Mouse (Mus musculus) ovary, adult 2 months (tissue): Measurements from ENCODE around the gene Cd96. TPM values are rescaled to one million over a fixed set of nuclear protein-coding genes. Genes with fewer than 3 reads are reported as not detected.

ENCODE experiments used
- polyA plus RNA-seq: library from polyadenylated mRNA; depleted of rRNA; stranded (reverse); fragments of >200 nt; gene quantifications from 2 replicates; pipeline ENCODE4 v1.2.3, GENCODE M21; 2012; rRNA removed

Gene Cd96
- polyA plus RNA-seq, result 0.07 TPM in 2 replicates

GRCm38 (mm10) chr16:46120020-46120419, at the start of gene Cd96:
TSS of gene Cd96 (minus strand) at chr16:46120251.

GRCm38 (mm10) chr16:46154832-46155231, 34.8 kb upstream of the Cd96 start, which contains the start of gene Gm4737:
TSS of gene Gm4737 (minus strand) at chr16:46155077.

DNA sequence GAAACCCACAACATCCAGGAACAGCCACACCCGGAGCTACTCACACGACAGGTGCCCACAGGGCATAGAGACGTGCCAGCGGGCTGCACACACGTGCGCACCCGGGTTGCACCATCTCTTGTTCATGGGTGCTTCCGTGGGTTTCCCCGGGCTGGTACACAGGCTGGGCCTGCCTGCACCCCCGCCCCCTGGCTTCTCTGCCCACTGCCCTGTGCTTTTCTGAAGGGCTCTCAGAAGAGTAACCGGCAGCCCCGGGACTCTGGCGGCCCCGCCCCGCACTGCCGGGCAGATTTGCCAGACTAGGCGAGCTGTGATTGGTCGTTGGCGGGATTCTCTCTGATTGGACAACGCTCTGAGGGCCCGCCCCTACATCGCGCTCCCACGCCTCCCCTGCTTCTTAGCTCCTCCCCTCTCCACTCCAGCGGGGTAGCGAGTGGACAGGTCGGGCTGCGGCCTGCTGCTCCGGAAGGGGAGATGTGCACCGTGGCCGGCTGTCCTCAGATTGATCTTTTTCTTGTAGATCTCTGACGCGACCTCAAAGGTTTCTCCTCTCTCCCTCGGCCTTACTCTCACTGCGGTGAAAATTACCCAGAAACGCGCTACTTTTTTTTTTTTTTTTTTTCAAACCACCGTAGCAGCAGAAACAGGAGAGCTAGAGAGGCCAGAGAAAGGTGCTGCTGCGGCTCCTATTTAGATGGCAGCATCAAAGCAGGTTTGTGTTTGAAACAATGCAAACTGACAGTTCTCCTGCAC, 109.7 kb downstream of the Cd96 start, which contains the start of gene Plcxd2:
TSS of gene Plcxd2 (minus strand) at position 66 of the 753 bp plus-strand sequence.

Other genes with a start within 250 kb of the Cd96 start
- gene Phldb2, start 166.7 kb downstream of the Cd96 start, polyA plus RNA-seq, result 14.0 and 21.1 TPM in 2 replicates
- 0.48 and 0.53 TPM in 2 replicates for gene Plcxd2, start 110.0 kb downstream of the Cd96 start, polyA plus RNA-seq
- gene Gm4737, start 34.8 kb upstream of the Cd96 start, polyA plus RNA-seq, result 39.5 and 43.9 TPM in 2 replicates